Mouse (Mus musculus) erythroblast, embryonic 14.5 days (primary cell): ENCODE measurements around the gene Foxp1. TPM values are rescaled to one million over a fixed set of nuclear protein-coding genes. Genes with fewer than 3 reads are reported as not detected.

Source experiments
- H3K27me3 ChIP-seq: 2 replicates; pipeline ENCODE4 v1.6.1; 2012; ENCODE audit warnings: inconsistent platforms; ENCODE audit not compliant: control insufficient read depth
- H3K36me3 ChIP-seq: 2 replicates; pipeline ENCODE4 v1.6.1; 2012; ENCODE audit warnings: mild to moderate bottlenecking, inconsistent platforms; ENCODE audit not compliant: control insufficient read depth
- H3K4me1 ChIP-seq: 2 replicates; pipeline ENCODE4 v1.6.1; 2012; ENCODE audit warnings: inconsistent platforms; ENCODE audit not compliant: control insufficient read depth
- H3K4me3 ChIP-seq: replicated peaks from 2 replicates; pipeline ENCODE3; 2012; ENCODE audit warnings: moderate library complexity, mild to moderate bottlenecking, inconsistent platforms
- H3K9me3 ChIP-seq: 2 replicates; pipeline ENCODE4 v1.6.1; 2012; ENCODE audit warnings: low read length, inconsistent platforms, mixed read lengths; ENCODE audit not compliant: control insufficient read depth
- GATA1 ChIP-seq: IDR thresholded peaks from 2 replicates; pipeline ENCODE4 v1.6.1; 2012; ENCODE audit warnings: low read length, inconsistent platforms, mixed read lengths
- TAL1 ChIP-seq: IDR thresholded peaks from 3 replicates; pipeline ENCODE4 v1.6.1; 2012; ENCODE audit warnings: low read length, inconsistent platforms, mixed read lengths
- polyA plus RNA-seq: library from polyadenylated mRNA; stranded (reverse); fragments of >175 nt; gene quantifications from 2 replicates; pipeline ENCODE4 v1.2.3, GENCODE M21; 2012

Foxp1 gene
- polyA plus RNA-seq, 1 experiment = 1.7 TPM

GRCm38 (mm10) chr6:99395745-99396144, 126.8 kb downstream of the Foxp1 start:
- H3K9me3 ChIP-seq = no peaks in the 10 kb centered on the region
- no peaks in the 10 kb centered on the region for H3K36me3 ChIP-seq
- H3K27me3 ChIP-seq = no peaks in the 10 kb centered on the region
- TF ChIP-seq TAL1 = no peak
- no peak for TF ChIP-seq GATA1
- no peak overlapping the region for H3K4me3 ChIP-seq
- no peaks in the 10 kb centered on the region for H3K4me1 ChIP-seq

- Histone ChIP-seq H3K9me3 (no peaks in the 10 kb centered on the region), H3K4me1 (no peaks in the 10 kb centered on the region), H3K36me3 (no peaks in the 10 kb centered on the region; the same call in 1 of the 2 replicates), H3K4me3 (no peak overlapping the region), H3K27me3 (no peaks in the 10 kb centered on the region)
- TF ChIP-seq TAL1 (no peak), GATA1 (no peak)
These were observed 127.7 kb downstream of the Foxp1 start for GRCm38 (mm10) chr6:99394801-99395200.

GRCm38 (mm10) chr6:99392484-99392883, 130.0 kb downstream of the Foxp1 start:
- no peaks in the 10 kb centered on the region for H3K9me3 ChIP-seq
- TF ChIP-seq GATA1 (no peak), TAL1 (no peak)
- no peaks in the 10 kb centered on the region for H3K27me3 ChIP-seq
- no peaks in the 10 kb centered on the region; the same call in 1 of the 2 replicates for H3K36me3 ChIP-seq
- no peaks in the 10 kb centered on the region for H3K4me1 ChIP-seq
- no peak overlapping the region for H3K4me3 ChIP-seq

GRCm38 (mm10) chr6:99388741-99389675, 133.5 kb downstream of the Foxp1 start:
- no peaks in the 10 kb centered on the region for H3K4me1 ChIP-seq
- TF ChIP-seq GATA1 (no peak), TAL1 (no peak)
- no peaks in the 10 kb centered on the region for H3K9me3 ChIP-seq
- no peaks in the 10 kb centered on the region; the same call in 1 of the 2 replicates for H3K36me3 ChIP-seq
- no peaks in the 10 kb centered on the region for H3K27me3 ChIP-seq
- no peak overlapping the region for H3K4me3 ChIP-seq

GRCm38 (mm10) chr6:99388023-99388422, 134.5 kb downstream of the Foxp1 start:
- Histone ChIP-seq H3K9me3 (no peaks in the 10 kb centered on the region), H3K27me3 (no peaks in the 10 kb centered on the region), H3K4me1 (no peaks in the 10 kb centered on the region), H3K4me3 (no peak overlapping the region), H3K36me3 (no peaks in the 10 kb centered on the region; the same call in 1 of the 2 replicates)
- TF ChIP-seq TAL1 (no peak), GATA1 (no peak)

- no peaks in the 10 kb centered on the region for H3K4me1 ChIP-seq
These were observed 137.4 kb downstream of the Foxp1 start for GRCm38 (mm10) chr6:99385059-99385604.

GRCm38 (mm10) chr6:99383846-99384472, 138.6 kb downstream of the Foxp1 start:
- no peaks in the 10 kb centered on the region for H3K4me1 ChIP-seq

More at GRCm38 (mm10) chr6:99385059-99385604, 137.4 kb downstream of the Foxp1 start:
- H3K36me3 ChIP-seq = no peaks in the 10 kb centered on the region
- no peaks in the 10 kb centered on the region for H3K27me3 ChIP-seq
- no peak overlapping the region for H3K4me3 ChIP-seq
- TF ChIP-seq TAL1 (no peak), GATA1 (no peak)
- no peaks in the 10 kb centered on the region for H3K9me3 ChIP-seq

GRCm38 (mm10) chr6:99380146-99380545, 142.4 kb downstream of the Foxp1 start:
- no peaks in the 10 kb centered on the region for H3K36me3 ChIP-seq
- H3K9me3 ChIP-seq = no peaks in the 10 kb centered on the region
- H3K4me1 ChIP-seq = no peaks in the 10 kb centered on the region
- H3K4me3 ChIP-seq = no peak overlapping the region
- TF ChIP-seq GATA1 (no peak), TAL1 (no peak)
- H3K27me3 ChIP-seq = no peaks in the 10 kb centered on the region

More at GRCm38 (mm10) chr6:99383846-99384472, 138.6 kb downstream of the Foxp1 start:
- Histone ChIP-seq H3K9me3 (no peaks in the 10 kb centered on the region), H3K36me3 (no peaks in the 10 kb centered on the region), H3K27me3 (no peaks in the 10 kb centered on the region), H3K4me3 (no peak overlapping the region)
- no peak for TF ChIP-seq GATA1
- no peak for TF ChIP-seq TAL1
